Mouse (Mus musculus): ENCODE measurements around the gene Armh3. TPM values are rescaled to one million over a fixed set of nuclear protein-coding genes. Genes with fewer than 3 reads are reported as not detected.

Armh3 gene
- polyA plus RNA-seq, 1 experiment from 2014 or later, result 19.4 TPM

- Histone ChIP-seq H3K4me3 (no peak overlapping the region), H3K4me1 (replicated peaks) (peaks cover 14% of the 10 kb centered on the region), H3K27me3 (ENCODE audit: insufficient read depth, poor library complexity, severe bottlenecking) (no peaks in the 10 kb centered on the region), H3K27ac (no peak overlapping the region), H3K9me3 (peaks cover 6% of the 10 kb centered on the region), H3K36me3 (peaks cover 49% of the 10 kb centered on the region)
- DNase-seq (ENCODE audit: low spot score), result no peak
- 73% methylated on average over 11 of the region's 11 CpGs for WGBS
Observed at GRCm38 (mm10) chr19:46028747-46029320, 30.5 kb upstream of the Armh3 start.

GRCm38 (mm10) chr19:46026567-46026966, 28.3 kb upstream of the Armh3 start:
- H3K4me1 ChIP-seq (replicated peaks), result peaks cover 10% of the 10 kb centered on the region
- no peak overlapping the region for H3K4me3 ChIP-seq
- WGBS, result 78% methylated on average over 8 of the region's 8 CpGs
- peaks cover 6% of the 10 kb centered on the region for H3K9me3 ChIP-seq
- H3K27ac ChIP-seq, result no peak overlapping the region
- DNase-seq (ENCODE audit: low spot score), result no peak
- no peaks in the 10 kb centered on the region for H3K27me3 ChIP-seq (ENCODE audit: insufficient read depth, poor library complexity, severe bottlenecking)
- peaks cover 26% of the 10 kb centered on the region for H3K36me3 ChIP-seq

GRCm38 (mm10) chr19:46024959-46025358, 26.7 kb upstream of the Armh3 start:
- no peaks in the 10 kb centered on the region for H3K27me3 ChIP-seq (ENCODE audit: insufficient read depth, poor library complexity, severe bottlenecking)
- H3K36me3 ChIP-seq, result peaks cover 11% of the 10 kb centered on the region
- H3K9me3 ChIP-seq, result peaks cover 6% of the 10 kb centered on the region
- no peak for DNase-seq (ENCODE audit: low spot score)
- no peak overlapping the region for H3K4me3 ChIP-seq
- H3K4me1 ChIP-seq (replicated peaks), result peaks cover 10% of the 10 kb centered on the region
- WGBS, result 78% methylated on average over 6 of the region's 6 CpGs
- no peak overlapping the region for H3K27ac ChIP-seq

- no peak overlapping the region for H3K27ac ChIP-seq
- DNase-seq (ENCODE audit: low spot score), result no peak
- H3K4me3 ChIP-seq, result no peak overlapping the region
- no peaks in the 10 kb centered on the region for H3K9me3 ChIP-seq
- no peaks in the 10 kb centered on the region for H3K36me3 ChIP-seq
- 88% methylated on average over 2 of the region's 2 CpGs for WGBS
- no peaks in the 10 kb centered on the region for H3K4me1 ChIP-seq (replicated peaks)
- H3K27me3 ChIP-seq (ENCODE audit: insufficient read depth, poor library complexity, severe bottlenecking), result no peaks in the 10 kb centered on the region
Observed at GRCm38 (mm10) chr19:46016023-46016422, 17.7 kb upstream of the Armh3 start.

- DNase-seq (ENCODE audit: low spot score), result peak; percentile 89
- Histone ChIP-seq H3K4me1 (replicated peaks) (no peaks in the 10 kb centered on the region), H3K36me3 (no peaks in the 10 kb centered on the region), H3K27me3 (ENCODE audit: insufficient read depth, poor library complexity, severe bottlenecking) (no peaks in the 10 kb centered on the region), H3K27ac (no peak overlapping the region), H3K9me3 (no peaks in the 10 kb centered on the region), H3K4me3 (no peak overlapping the region)
- WGBS, result 42% methylated on average over 12 of the region's 12 CpGs
Observed at GRCm38 (mm10) chr19:46014572-46015178, 16.4 kb upstream of the Armh3 start.

GRCm38 (mm10) chr19:46005680-46006079, 7.4 kb upstream of the Armh3 start:
- no peak for DNase-seq (ENCODE audit: low spot score)
- peaks cover 26% of the 10 kb centered on the region for H3K27me3 ChIP-seq (ENCODE audit: insufficient read depth, poor library complexity, severe bottlenecking)
- 89% methylated on average over 7 of the region's 7 CpGs for WGBS

GRCm38 (mm10) chr19:46004814-46005466, 6.7 kb upstream of the Armh3 start:
- Histone ChIP-seq H3K27me3 (ENCODE audit: insufficient read depth, poor library complexity, severe bottlenecking) (peaks cover 26% of the 10 kb centered on the region), H3K4me3 (no peak overlapping the region), H3K4me1 (replicated peaks) (peaks cover 28% of the 10 kb centered on the region), H3K27ac (no peak overlapping the region), H3K9me3 (no peaks in the 10 kb centered on the region), H3K36me3 (peaks cover 9% of the 10 kb centered on the region)
- no peak for DNase-seq (ENCODE audit: low spot score)
- WGBS, result 68% methylated on average over 17 of the region's 17 CpGs

More at GRCm38 (mm10) chr19:46005680-46006079, 7.4 kb upstream of the Armh3 start:
- H3K9me3 ChIP-seq, result no peaks in the 10 kb centered on the region
- H3K27ac ChIP-seq, result no peak overlapping the region
- H3K4me3 ChIP-seq, result no peak overlapping the region
- peaks cover 28% of the 10 kb centered on the region for H3K4me1 ChIP-seq (replicated peaks)
- H3K36me3 ChIP-seq, result peaks cover 9% of the 10 kb centered on the region

GRCm38 (mm10) chr19:46003371-46004226, 5.3 kb upstream of the Armh3 start, which contains the start of gene Hps6:
Gene Hps6 (plus strand): TSS chr19:46003508.
- peak within 1 kb of the TSS; percentile 71 for H3K4me3 ChIP-seq
- peak within 1 kb of the TSS; percentile 79 for H3K27ac ChIP-seq
- peak; percentile 73 for DNase-seq (ENCODE audit: low spot score)
- WGBS, result 1% methylated on average over 70 of the region's 70 CpGs
- H3K9me3 ChIP-seq, result no peaks in the 10 kb centered on the region
- H3K27me3 ChIP-seq (ENCODE audit: insufficient read depth, poor library complexity, severe bottlenecking), result peaks cover 26% of the 10 kb centered on the region
- H3K36me3 ChIP-seq, result peaks cover 4% of the 10 kb centered on the region; the same call in 1 of the 2 replicates
- H3K4me1 ChIP-seq (replicated peaks), result peaks cover 31% of the 10 kb centered on the region

- Histone ChIP-seq H3K27ac (no peak overlapping the region), H3K9me3 (no peaks in the 10 kb centered on the region), H3K4me1 (replicated peaks) (peaks cover 37% of the 10 kb centered on the region), H3K36me3 (peaks cover 4% of the 10 kb centered on the region; the same call in 1 of the 2 replicates), H3K4me3 (no peak overlapping the region), H3K27me3 (ENCODE audit: insufficient read depth, poor library complexity, severe bottlenecking) (peaks cover 26% of the 10 kb centered on the region)
- DNase-seq (ENCODE audit: low spot score), result no peak
- WGBS, result 81% methylated on average over 9 of the region's 9 CpGs
Observed at GRCm38 (mm10) chr19:46002279-46002678, 4.0 kb upstream of the Armh3 start.

GRCm38 (mm10) chr19:45999378-45999777, 1.1 kb upstream of the Armh3 start:
- H3K36me3 ChIP-seq, result peaks cover 16% of the 10 kb centered on the region
- H3K27ac ChIP-seq, result no peak overlapping the region
- 67% methylated on average over 1 of the region's 1 CpGs for WGBS
- no peak for DNase-seq (ENCODE audit: low spot score)
- H3K4me3 ChIP-seq, result no peak overlapping the region
- H3K9me3 ChIP-seq, result peaks cover 11% of the 10 kb centered on the region
- H3K4me1 ChIP-seq (replicated peaks), result peaks cover 25% of the 10 kb centered on the region
- H3K27me3 ChIP-seq (ENCODE audit: insufficient read depth, poor library complexity, severe bottlenecking), result peaks cover 16% of the 10 kb centered on the region

GRCm38 (mm10) chr19:45998694-45999217, 468 bp upstream of the Armh3 start:
- Histone ChIP-seq H3K9me3 (peaks cover 17% of the 10 kb centered on the region), H3K36me3 (peaks cover 22% of the 10 kb centered on the region), H3K27me3 (ENCODE audit: insufficient read depth, poor library complexity, severe bottlenecking) (peaks cover 10% of the 10 kb centered on the region), H3K4me3 (peak overlapping the region; percentile 79), H3K4me1 (replicated peaks) (peaks cover 19% of the 10 kb centered on the region), H3K27ac (peak overlapping the region; percentile 99)
- WGBS, result 14% methylated on average over 8 of the region's 8 CpGs
- no peak for DNase-seq (ENCODE audit: low spot score)

- H3K27me3 ChIP-seq (ENCODE audit: insufficient read depth, poor library complexity, severe bottlenecking), result peaks cover 3% of the 10 kb centered on the region; the same call in 1 of the 2 replicates
- DNase-seq (ENCODE audit: low spot score), result peak; percentile 5
- 65% methylated on average over 5 of the region's 5 CpGs for WGBS
- H3K36me3 ChIP-seq, result peaks cover 22% of the 10 kb centered on the region
- peak overlapping the region; percentile 99; the same call in 1 of the 2 replicates for H3K27ac ChIP-seq
- peak overlapping the region; percentile 79 for H3K4me3 ChIP-seq
- H3K9me3 ChIP-seq, result peaks cover 18% of the 10 kb centered on the region
- peaks cover 12% of the 10 kb centered on the region; the same call in 1 of the 2 replicates for H3K4me1 ChIP-seq (replicated peaks)
Observed at GRCm38 (mm10) chr19:45997365-45997764, 923 bp downstream of the Armh3 start.

All from hindbrain, embryonic 10.5 days (tissue).